Mouse (Mus musculus) bone marrow macrophage, adult 2 months (primary cell): ENCODE results near the gene Slc17a8.

Experiments
- CTCF ChIP-seq: IDR thresholded peaks from 2 replicates; pipeline ENCODE4 v1.5.1; 2012; ENCODE audit warnings: low read depth, mild to moderate bottlenecking, low read length, moderate library complexity
- POLR2A ChIP-seq: IDR thresholded peaks from 2 replicates; pipeline ENCODE4 v1.6.1; 2012; ENCODE audit warnings: mild to moderate bottlenecking, low read depth, low read length, borderline replicate concordance

GRCm38 (mm10) chr10:89531976-89532375 lies 89.1 kb downstream of the Slc17a8 start:
- TF ChIP-seq CTCF (no peak), POLR2A (no peak)
